Mouse (Mus musculus) right cerebral cortex, postnatal 10 days (tissue): ENCODE results near the gene Sec14l1.

ENCODE experiments used
- DNase-seq, 2 experiments: peaks; one replicate each; pipeline ENCODE4 v3.0.0; 2021; ENCODE audit warnings: low spot score in 2 of 2

Gene Sec14l1

DNA sequence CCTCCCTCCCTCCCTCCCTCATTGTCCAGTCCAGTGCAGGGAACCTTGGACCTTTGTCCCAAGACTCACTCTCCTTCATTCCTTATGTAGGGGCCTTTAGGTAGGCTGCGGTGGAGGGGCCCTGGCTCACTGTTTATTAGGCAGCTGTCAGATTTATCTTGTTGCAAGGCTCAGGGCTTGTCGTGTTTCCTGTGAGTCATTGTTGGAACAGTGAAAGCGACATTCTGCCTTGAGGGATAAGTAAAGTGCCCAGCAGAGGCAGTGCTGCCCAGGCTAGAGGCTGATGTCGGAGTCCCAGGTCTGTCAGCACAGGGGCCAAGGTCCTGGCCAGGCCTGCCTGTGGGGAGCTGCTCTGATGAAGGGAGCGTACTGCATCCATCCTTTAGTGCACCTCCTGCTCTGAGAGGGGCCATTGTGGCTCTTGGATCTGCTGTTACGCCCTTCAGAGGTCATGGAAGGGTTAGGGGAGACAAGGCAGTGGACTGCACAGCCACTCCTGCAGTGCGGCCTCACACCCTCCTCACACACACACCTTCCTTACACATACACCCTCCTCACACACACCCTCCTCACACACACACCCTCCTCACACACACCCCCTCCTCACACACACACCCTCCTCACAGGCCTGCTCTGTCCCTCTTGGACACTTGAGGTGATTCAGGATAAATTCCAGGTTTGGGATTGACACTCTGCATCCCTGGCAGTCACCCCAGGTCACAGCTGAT is 39.3 kb downstream of the Sec14l1 start:
- DNase-seq, result no peak

DNA sequence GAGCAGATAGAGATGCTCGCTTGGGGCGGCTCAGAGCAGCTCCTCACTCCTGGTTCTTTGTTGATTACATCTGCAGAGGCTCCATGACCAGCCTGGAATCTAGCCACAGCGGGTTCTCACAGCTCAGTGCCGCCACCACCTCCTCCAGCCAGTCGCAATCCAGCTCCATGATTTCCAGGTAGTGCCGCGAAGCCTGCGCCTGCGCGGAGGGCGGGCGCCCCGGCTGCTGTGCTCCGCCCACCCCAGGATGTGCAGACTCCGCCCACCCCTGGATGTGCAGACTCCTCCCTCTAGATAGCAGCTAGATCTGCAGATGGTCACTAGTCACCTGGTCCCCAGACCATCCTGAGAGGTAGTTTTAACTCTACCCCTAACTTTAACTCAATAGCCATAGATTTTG is 41.8 kb downstream of the Sec14l1 start:
- no peak for DNase-seq

DNA sequence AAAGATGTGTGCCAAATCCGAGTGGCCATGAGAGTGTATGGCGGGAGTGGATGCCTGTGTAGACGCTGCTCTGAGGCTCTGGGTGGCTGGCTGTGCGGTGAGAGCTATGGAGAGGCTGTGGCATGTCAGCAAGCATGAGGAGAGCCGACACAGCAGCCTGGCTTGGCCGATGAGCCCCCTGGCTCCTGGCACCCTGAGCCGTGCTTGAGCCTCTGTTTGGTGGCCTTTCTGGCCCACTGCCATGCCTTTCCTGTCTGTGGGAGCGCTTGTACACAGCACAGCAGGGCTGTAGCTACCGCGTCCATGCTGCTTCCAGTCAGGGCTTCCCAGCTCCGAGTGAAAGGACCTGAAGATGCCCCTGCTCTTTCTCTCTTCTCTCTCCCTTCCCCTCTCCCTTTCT is 43.4 kb downstream of the Sec14l1 start:
- DNase-seq, result peak; percentile 73 to 76

DNA sequence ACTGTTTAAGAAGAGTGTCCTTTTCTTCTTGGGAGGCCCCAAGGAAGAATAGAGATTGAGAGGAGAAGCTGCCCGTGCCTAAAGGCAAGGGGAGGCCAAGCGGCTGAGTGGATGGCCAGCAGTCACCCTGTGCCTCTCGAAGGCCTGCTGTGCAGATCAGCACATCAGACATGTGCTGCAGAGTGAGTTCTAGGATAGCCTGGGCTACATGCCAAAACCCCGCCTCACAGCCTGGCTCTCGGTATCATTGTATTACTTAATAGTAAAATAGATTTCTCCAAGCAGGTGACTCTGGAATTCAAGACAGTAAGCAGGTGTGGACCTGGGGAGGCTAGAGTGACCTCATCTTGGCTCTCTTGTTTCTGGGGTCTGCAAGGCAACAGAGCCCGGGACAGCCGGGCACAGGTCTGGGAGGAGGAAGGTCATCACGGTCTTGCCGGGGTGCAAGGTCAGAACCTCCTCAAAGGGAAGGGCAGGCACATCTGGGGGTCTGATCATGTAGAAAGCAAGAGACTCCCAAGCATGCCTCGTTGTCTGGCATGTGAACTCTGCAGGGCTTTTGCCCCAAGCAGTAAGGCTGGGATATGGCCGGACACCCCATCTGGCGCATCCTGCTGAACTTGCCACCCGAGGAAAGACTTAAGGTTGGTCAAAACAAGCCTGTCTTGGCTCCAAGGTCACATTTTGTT is 44.4 kb downstream of the Sec14l1 start:
- DNase-seq, result no peak

DNA sequence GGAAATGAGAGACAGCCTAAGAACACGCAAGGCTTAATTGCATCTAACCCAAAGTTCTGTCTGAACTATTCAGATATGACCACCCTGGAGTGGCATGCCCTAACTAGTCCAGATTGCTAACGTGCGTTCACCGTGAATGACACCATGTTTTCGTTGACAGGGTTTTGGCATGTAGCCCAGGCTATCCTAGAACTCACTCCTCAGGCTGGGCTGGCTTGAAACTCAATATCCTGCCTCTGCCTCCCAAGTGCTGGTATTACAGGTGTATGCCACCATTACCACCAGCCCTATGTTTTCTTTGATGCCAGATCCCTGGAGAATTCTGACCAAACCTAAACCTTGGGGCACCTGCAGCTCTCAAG is 45.0 kb downstream of the Sec14l1 start:
- no peak for DNase-seq

DNA sequence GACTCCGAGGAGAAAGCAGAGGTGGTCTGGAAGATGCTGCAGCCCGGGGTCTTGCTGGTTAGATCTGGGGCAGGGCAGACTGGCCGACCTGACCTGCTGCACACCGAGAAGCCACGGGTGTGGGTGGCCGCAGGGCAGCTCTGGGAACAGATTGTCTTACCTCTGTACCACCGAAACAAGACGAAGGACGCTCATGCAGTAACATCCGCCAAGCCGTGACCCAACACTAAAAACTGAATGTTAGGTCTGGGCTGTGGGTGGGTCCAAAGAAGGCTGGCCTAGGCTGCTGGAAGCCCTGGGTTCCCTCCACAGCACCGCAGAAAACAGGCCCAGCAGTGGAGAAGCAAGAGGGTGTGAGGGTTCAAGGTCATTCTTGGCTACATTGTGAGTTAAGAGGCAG is 45.8 kb downstream of the Sec14l1 start:
- no peak for DNase-seq

DNA sequence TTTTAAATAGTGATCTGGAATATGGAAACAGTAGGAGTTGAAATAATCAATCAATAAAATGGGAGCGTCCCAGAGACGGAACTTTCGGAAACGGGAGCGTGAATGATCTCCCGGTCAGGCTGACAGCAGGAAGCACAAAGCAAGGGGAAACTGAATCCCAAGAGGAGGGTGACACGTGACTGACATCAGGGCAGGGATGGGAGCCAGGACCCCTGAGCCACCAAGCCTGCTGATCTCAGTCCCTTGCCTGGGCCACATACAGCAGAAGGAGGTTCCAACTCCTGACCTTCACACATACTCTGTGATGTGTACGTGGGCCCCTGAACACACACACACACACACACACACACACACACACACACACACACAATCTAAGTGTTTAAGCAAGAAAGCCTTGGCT is 46.6 kb downstream of the Sec14l1 start:
- DNase-seq, result no peak

DNA sequence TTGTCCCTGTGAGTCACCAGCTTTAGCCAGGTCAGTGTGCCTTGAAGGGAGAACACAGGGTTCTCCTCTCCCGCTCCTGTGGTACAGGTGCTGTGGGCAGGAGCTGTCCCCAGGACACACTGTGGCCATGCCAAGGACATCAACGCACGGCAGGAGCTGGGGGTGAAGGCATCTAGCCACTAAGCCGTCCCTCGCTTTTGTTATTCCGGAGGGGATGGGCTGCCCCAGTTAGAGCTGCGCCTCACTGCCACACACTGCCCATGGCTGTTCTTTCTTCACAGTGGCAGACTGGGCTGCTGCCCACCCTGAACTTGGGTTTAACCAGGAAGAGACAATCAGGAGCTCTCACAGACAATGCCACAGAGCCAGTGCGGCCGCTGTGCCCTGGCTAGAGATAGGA is 48.1 kb downstream of the Sec14l1 start:
- peak in 1 of 2 experiments; percentile 27 for DNase-seq

DNA sequence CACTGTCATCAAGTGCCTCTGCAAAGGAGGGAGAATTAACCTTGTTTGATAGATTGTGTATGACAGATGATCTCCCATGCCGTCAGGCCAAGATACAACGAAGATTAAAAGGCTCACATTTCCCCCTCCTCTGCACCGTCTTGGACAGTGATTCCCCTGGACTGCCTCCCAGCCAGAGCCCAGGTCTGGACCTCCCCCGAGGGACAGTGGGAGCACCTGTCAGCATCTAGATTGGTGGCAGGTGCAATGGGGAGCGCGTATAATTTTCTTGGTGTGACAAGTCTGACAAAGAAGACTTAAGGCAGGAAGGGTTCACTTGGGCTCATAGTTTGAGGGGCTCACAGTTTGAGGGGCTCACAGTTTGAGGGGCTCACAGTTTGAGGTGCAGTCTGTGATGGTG is 48.8 kb downstream of the Sec14l1 start:
- DNase-seq, result no peak

DNA sequence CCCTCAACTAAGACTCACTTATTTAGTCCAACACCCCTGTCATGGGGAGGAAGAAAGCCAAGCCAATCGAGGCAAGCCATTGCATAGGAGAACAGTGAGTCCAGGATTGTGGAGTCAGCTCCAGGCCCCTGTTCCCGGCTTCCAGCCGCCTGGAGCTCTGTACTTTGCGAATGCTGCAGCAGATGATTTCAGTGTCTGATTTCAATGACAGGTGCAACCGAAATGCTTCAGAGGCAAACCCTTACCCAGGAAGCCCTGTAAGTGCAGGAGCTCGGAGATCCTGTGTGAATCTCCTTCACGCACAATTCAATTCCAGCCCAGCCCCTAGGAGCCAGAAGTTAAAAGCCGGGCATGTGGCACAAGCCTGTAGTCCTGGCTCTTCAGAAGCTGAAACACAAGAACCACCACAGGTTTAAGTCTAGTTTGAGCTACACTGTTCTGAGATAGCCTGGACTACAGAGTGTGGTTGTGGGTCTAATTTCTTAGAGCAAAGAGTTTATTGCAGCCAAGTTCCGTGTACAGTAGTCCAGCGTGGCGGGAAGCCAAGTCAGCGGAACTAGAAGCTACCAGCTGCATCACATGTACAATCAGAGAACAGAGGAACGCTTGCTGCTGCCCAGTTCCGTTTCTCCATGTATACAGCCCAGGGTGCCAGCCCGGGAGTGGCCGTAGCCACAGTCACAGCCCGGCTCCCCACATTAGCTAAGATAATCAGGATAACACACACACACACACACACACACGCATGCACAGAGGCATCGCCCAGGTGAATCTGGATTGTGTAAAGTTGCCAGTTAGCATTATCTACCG is 53.5 kb downstream of the Sec14l1 start:
- peak; percentile 80 to 82 for DNase-seq

DNA sequence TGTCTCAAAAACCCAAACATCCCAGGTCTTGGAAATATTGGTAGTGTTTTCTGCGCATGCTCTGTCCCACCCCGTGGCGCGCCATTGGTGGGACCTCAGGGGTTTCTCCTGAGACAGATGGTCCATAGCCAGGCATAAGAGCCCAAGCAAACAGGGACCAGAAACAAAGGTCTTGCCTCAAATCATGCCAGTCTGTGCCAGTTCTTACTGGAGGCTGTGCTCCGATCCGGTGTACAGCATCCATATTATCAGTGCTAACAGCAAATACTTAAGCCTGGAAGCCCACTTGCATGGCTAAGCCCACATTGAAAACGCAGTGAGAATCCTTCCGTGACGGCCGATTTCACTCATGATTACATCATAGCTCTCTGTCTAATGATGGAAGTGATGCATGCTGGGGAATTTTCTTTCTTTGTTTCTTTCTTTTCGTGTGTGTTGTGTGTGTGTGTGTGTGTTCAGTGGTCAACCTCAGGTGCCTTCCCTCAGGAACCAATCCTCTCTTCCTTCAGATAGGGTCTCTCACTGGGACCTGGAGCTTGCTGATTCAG is 54.2 kb downstream of the Sec14l1 start:
- DNase-seq, result peak; percentile 44 to 52

DNA sequence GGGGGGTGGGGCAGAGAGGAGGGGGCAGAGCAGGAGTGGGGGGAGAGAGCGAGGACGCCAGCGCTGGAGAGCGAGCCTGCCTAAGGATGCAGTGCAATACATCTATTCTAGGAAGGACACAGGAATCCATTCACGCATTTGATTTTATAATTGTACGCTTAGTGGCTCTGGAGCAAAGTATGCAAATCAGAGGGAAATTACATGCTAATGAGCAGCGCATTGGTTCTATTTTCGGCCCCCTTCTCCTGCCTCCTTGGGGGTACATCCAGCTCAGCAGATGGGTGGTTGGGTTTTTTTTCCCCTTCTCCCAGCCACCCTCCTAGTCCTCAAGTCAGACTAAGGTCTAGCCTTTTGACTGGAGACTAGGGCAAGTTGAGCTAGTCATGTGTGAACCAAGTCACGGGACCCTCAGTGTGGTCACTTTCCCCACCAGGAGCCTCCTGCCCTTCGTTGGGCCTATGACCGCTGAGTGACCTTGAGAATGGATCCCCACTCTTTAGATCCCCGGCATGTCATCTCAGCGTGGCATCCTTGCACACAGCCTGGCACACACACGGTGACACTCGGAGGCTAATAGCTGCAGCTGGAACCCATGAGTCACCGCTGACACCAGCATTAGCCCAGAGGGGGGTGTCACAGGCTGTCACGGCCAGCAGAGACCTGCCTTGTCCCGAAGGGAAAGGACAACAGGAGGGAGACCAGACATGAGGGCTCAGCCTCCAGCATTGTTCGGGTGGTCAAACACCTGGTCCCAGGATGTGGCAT is 55.0 kb downstream of the Sec14l1 start:
- DNase-seq, result peak; percentile 69 to 85

DNA sequence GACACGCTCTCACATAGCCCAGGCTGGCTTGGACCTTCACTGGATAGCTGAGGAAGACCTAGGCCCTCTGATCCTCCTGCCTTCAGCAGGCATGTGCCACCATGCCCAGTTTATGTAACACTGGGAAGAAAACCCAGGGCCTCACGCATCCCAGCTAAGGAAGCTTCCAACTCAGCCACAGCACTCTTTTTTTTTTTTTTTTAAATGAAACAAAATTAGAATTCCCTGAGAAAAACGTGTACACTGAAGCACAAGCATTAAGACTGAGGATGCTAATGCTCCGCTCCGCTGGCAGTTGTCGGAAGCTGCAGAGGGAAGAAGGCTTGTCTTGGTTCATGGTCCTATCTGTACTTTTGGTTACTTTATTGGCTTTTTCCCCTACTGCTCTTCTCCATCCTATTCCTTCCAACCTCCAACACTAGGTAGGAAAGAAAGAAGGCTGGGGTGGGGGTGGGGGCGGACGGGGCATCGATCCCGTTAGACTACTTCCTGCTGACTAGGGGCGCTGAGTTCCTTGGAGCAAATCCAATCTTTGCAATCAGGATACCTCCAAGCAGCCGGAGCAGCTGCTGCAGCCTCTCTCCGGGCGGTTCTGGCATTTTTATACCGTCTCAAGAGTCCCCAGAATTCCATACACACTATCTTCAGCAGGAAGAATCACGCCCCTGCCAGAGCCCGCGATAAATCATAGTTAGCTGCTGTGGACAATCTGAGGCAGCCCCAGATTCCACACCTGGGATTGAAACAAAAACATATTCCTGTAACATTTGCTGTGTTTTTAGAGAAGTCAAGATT is 59.3 kb downstream of the Sec14l1 start:
- DNase-seq, result peak; percentile 30 to 55

DNA sequence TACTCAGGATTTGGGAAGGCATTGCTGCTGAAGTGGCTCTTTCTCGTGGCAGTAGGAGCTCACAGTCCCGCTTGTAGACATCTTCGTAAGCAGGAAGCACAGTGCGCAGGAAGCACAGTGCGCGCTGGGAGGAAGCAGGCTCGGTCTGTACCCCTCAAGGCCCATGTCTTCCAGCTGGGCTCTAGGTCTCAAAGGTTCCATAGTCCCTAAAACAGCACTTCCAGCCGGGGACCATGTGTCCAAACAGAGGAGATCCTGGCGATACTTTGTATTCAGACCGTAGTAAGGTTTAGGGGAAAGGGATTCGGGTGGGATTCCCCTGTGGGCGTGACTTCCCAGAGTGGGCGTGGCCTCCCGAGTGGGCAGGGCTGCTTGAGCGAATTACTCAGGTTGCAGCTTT is 60.0 kb downstream of the Sec14l1 start:
- peak; percentile 33 to 42 for DNase-seq

DNA sequence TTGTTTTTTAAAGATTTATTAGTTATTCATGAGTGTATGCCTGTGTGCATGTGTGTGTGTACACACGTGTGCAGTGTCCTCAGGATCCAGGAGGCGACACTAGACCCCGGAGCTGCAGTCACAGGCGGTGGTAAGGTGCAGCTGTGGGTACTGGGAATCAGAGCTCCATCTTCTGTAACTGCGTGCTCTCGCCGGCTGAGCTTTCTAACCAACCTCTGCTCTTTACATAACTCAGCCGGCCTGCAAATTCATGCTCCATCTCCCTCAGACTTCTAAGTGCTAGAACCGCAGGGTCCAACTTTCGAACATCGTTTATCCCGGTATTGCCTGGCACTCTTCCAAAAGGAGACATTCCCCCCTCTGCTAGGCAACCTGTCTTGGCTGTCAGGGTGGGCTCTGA is 60.5 kb downstream of the Sec14l1 start:
- DNase-seq, result peak; percentile 36 to 38

DNA sequence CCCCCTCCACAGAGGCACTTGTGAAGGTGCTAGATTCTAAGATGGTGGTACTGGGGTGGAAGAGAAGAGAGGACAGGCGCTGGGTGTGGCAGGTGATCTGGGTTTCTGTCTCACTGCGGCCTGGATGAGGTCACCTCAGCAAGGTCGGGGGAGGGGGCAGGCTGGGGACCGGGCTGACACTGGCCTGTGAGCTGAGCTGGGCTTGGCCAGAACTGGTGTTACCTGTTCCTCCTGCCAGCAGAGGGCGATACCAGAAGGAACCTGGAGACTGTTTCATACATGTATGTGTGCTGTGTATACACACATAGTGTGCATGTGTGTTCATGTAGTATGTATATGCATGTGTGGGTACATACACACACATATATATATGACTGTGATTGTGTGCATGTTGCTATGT is 61.3 kb downstream of the Sec14l1 start:
- peak; percentile 43 to 50 for DNase-seq

DNA sequence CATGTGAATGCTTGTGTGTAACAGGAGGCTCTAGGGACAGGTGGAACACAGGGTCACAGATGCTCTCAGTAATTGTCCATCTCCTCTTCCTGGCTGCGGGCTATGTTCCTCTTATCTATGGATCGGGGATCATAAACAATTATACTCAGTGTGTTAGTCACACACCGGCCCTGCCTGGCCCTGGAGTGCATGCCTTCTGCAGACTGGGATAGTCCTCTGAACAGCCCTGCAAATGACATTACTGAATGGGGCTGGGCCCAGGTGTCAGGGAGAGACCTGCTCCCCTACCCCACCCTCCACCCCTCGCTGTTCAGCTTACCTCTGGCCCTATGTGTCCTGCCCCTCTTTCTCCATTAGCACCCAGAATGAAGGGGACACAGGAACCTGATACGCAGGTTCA is 61.9 kb downstream of the Sec14l1 start:
- peak in 1 of 2 experiments; percentile 19 for DNase-seq

DNA sequence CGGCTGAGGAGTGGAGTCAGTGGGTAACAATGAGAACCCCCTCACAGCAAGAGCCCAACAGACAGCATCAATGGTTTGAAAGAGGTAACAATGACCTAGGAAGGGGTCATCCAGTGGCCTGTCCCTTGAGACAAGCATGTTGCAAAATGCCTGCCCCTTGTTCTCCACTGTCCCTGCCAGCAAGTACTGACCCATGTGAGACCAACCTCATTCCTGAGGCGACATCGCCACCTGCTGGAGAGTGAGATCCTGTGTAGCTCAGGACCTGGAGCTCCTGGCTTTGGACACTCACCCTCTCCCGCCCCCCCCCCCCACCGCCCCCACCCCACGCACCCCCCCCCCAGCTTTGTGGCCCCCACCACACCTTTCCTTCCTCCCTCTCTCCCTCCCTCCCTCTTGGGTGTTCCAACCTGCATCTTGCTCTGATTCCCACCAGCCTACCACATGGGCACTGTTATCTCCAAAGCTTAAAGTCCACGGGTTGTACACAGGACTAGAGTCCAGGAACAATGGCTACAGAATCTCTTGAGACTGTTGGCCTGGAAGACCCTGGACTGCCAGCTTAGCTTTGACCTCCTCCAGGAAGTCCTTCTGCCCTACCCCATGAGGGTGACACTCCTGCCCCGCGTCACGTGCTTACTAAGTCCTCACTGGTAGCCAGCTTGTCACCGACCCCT is 62.5 kb downstream of the Sec14l1 start:
- peak; percentile 89 to 93 for DNase-seq

DNA sequence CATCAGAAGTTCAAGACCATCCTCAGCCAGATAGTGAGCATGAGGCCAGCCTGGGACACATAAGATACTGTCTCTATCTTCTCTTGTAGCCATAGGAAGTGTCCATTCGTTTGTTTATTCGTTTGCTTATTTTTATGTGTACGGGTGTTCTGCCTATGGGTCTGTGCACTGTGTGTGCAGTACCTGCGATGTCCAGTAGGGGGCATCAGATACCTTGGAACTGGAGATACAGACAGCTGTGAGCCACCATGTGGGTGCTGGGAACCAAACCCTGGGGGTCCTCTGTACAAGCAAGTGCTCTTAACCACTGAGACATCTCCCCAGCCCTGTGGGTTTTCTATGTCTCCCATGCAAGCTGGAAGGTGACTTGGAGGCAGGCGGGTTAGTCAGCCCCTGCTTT is 64.9 kb downstream of the Sec14l1 start:
- DNase-seq, result peak in 1 of 2 experiments; percentile 28

DNA sequence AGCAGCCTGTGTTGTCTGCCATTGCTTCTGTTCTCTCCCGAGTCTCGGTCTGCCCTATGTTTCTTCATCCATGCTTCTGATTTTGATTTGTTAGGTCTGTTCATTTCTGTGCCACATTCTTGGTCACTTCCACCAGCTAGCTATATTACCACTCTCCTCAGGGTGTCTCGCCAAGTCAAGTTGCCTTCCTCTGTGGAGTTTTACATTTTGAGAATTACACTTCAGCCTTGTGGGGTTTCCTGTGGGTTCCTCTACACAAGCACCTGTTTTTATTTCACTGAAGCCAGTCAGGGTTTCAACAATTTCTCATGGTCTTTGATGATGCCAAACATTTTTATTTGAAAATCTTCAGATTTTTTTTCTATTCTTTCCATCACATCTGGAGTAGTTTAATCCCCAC is 67.8 kb downstream of the Sec14l1 start:
- no peak for DNase-seq
